Mouse (Mus musculus) midbrain, postnatal 0 days (tissue): Measurements from ENCODE around the gene Cdk10. TPM values are rescaled to one million over a fixed set of nuclear protein-coding genes. Genes with fewer than 3 reads are reported as not detected.

Experiments used
- ATAC-seq: fragments of 200-750 bp; cut with Nextera tagmentation; 2 replicates; pipeline ENCODE4 v1.8.0; 2017; ENCODE audit warnings: moderate number of reproducible peaks, mild to moderate bottlenecking, moderate TSS enrichment, moderate library complexity; ENCODE audit not compliant: low FRiP score
- DNase-seq: peaks from one replicate; pipeline ENCODE4 v3.0.0-alpha.2; 2015; ENCODE audit warnings: low spot score
- H3K27ac ChIP-seq: fragments of 300-500 bp; sonication (generic); 2 replicates; pipeline ENCODE4 v1.5.1; 2014; ENCODE audit warnings: low read depth, mild to moderate bottlenecking, low read length, mixed read lengths
- H3K27me3 ChIP-seq: fragments of 300-500 bp; sonication (generic); 2 replicates; pipeline ENCODE4 v1.6.1; 2014; ENCODE audit warnings: low read length, control low read depth, mixed read lengths; ENCODE audit not compliant: insufficient read depth
- H3K36me3 ChIP-seq: fragments of 300-500 bp; sonication (generic); 2 replicates; pipeline ENCODE4 v1.6.1; 2014; ENCODE audit warnings: low read length, control low read depth, mixed read lengths; ENCODE audit not compliant: insufficient read depth
- H3K4me1 ChIP-seq: fragments of 300-500 bp; sonication (generic); 2 replicates; pipeline ENCODE4 v1.6.1; 2014; ENCODE audit warnings: mild to moderate bottlenecking, control low read depth, antibody characterized with exemption, low read length, mixed read lengths; ENCODE audit not compliant: insufficient read depth
- H3K4me2 ChIP-seq: fragments of 300-500 bp; sonication (generic); 2 replicates; pipeline ENCODE4 v1.6.1; 2014; ENCODE audit warnings: low read depth, mild to moderate bottlenecking, low read length, mixed read lengths; ENCODE audit not compliant: poor library complexity, severe bottlenecking
- H3K4me3 ChIP-seq: fragments of 300-500 bp; sonication (generic); 2 replicates; pipeline ENCODE4 v1.5.1; 2014; ENCODE audit warnings: low read depth, mild to moderate bottlenecking, low read length, moderate library complexity
- H3K9ac ChIP-seq: fragments of 300-500 bp; sonication (generic); replicated peaks from 2 replicates; pipeline ENCODE4 v1.6.1; 2014; ENCODE audit warnings: mild to moderate bottlenecking, low read length, moderate library complexity, mixed read lengths; ENCODE audit not compliant: poor library complexity, severe bottlenecking
- H3K9me3 ChIP-seq: fragments of 300-500 bp; sonication (generic); 2 replicates; pipeline ENCODE4 v1.6.1; 2016; ENCODE audit warnings: low read length, control low read depth
- CTCF ChIP-seq: IDR thresholded peaks from 2 replicates; pipeline ENCODE4 v1.5.1; 2016; ENCODE audit warnings: antibody characterized with exemption, mild to moderate bottlenecking
- WGBS: fragments of 180-500 bp; shearing (Covaris S2); extraction: QIAGEN DNeasy Blood & Tissue Kit; methylation state at CpG from one replicate; pipeline ENCODE4 v1.1.7; 2014; 5-methylcytosine and 5-hydroxymethylcytosine counted together
- polyA plus RNA-seq: library from polyadenylated mRNA; unstranded; fragments of >200 nt; fragmentation: Nextera tagmentation; extraction: Ambion mirVana; gene quantifications from 2 replicates; pipeline ENCODE4 v1.2.1, GENCODE M21; 2015
- total RNA-seq: library from RNA; depleted of rRNA; stranded (reverse); fragments of >200 nt; gene quantifications from 2 replicates; pipeline ENCODE4 v1.2.3, GENCODE M21; 2014; rRNA removed

The Cdk10 gene
- total and polyA plus RNA-seq, 2 experiments from 2014 or later = 57.8 to 70.3 TPM

DNA sequence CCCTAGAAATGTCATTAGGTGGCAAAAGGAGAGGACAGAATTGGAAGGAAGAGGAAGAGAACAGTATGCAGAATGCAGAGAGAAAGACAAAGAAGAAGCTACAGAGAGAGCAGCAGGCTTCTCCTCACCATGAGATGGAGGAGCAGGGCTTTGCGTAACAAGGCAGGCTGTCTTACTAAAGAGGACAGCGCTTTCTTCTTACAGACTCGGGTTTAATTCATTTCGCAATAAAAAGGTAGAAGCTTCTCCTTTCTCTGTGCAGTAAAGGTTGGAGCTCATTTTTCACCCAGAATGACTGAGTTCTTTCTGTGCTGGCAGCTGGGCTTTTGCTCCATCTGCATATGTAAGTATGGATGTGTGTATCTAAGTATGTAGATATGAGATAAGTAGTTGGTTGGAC lies 55.2 kb downstream of the Cdk10 start:
- Histone ChIP-seq H3K9me3 (no peaks in the 10 kb centered on the region), H3K4me3 (no peak overlapping the region), H3K27ac (no peak overlapping the region), H3K36me3 (no peaks in the 10 kb centered on the region), H3K4me2 (no peak overlapping the region), H3K4me1 (no peaks in the 10 kb centered on the region), H3K9ac (no peak overlapping the region), H3K27me3 (no peaks in the 10 kb centered on the region)
- no peak for TF ChIP-seq CTCF
- ATAC-seq = no peak
- 94% methylated on average over 4 of the region's 4 CpGs for WGBS
- DNase-seq = no peak

DNA sequence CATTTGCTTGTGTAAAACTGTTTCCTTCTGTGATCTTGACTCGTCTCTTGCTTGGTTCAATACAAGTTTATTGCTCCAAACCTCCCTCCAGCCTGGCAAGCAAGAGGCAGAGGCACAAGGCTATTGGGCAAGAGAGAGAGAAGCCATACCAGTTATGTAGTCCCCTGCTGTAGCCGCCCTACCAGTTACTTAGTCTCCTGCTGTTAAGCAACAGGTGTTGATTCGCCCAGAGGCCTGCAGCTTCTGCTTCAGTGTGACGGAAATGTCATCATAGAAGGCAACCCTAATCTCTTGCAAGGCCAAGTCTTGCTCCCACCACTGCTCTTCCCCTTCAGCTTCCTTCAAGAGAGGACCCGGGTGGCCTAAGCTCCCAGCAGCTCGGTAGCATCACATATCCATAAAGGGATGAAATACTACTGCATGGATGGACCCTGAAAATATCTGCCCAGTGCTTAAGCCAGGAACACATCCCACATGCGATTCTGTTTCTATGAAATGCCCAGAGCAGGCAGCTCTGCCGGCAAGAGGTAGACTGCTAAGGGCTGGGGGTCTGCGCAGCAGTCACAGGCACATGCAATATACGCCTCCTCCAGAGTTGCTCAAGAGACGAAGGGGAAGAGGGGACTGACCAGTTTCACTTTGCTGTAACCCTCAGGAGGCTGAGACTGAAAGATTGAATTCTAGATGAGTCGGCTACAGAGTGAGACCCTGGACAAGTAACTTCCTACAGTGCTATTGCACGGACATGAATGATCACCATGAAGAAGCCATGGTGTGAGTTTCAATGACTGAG lies 55.9 kb downstream of the Cdk10 start:
- ATAC-seq = no peak
- Histone ChIP-seq H3K9me3 (no peaks in the 10 kb centered on the region), H3K4me1 (no peaks in the 10 kb centered on the region), H3K4me3 (no peak overlapping the region), H3K27me3 (no peaks in the 10 kb centered on the region), H3K9ac (no peak overlapping the region), H3K27ac (no peak overlapping the region), H3K4me2 (no peak overlapping the region), H3K36me3 (no peaks in the 10 kb centered on the region)
- DNase-seq = no peak
- WGBS = 88% methylated on average over 13 of the region's 13 CpGs
- TF ChIP-seq CTCF = no peak

Other genes starting within 250 kb of the Cdk10 start
- 92.5 and 98.3 TPM in 2 replicates for gene Ankrd11, start 182.6 kb upstream of the Cdk10 start, total RNA-seq
- 62.2 and 78.7 TPM in 2 replicates for gene Ankrd11, start 182.6 kb upstream of the Cdk10 start, polyA plus RNA-seq
- gene Spg7, start 161.9 kb upstream of the Cdk10 start, total RNA-seq = 47.2 and 64.3 TPM in 2 replicates
- 50.1 and 51.3 TPM in 2 replicates for gene Spg7, start 161.9 kb upstream of the Cdk10 start, polyA plus RNA-seq
- gene Rpl13, start 122.5 kb upstream of the Cdk10 start, total RNA-seq = 2,117 and 2,785 TPM in 2 replicates
- 801 and 821 TPM in 2 replicates for gene Rpl13, start 122.5 kb upstream of the Cdk10 start, polyA plus RNA-seq
- 29.2 and 33.0 TPM in 2 replicates for gene Cpne7, start 107.5 kb upstream of the Cdk10 start, total RNA-seq
- gene Cpne7, start 107.5 kb upstream of the Cdk10 start, polyA plus RNA-seq = 28.0 and 29.1 TPM in 2 replicates
- gene Sult5a1, start 66.5 kb upstream of the Cdk10 start, total RNA-seq = 0.80 and 2.8 TPM in 2 replicates
- 1.1 and 2.2 TPM in 2 replicates for gene Sult5a1, start 66.5 kb upstream of the Cdk10 start, polyA plus RNA-seq
- 0.38 and 0.60 TPM in 2 replicates for gene Dpep1, start 38.6 kb upstream of the Cdk10 start, total RNA-seq
- 0.11 and 0.33 TPM in 2 replicates for gene Dpep1, start 38.6 kb upstream of the Cdk10 start, polyA plus RNA-seq
- gene Chmp1a, start 12.1 kb upstream of the Cdk10 start, total RNA-seq = 206 and 212 TPM in 2 replicates
- 221 and 236 TPM in 2 replicates for gene Chmp1a, start 12.1 kb upstream of the Cdk10 start, polyA plus RNA-seq
- 4.9 and 7.3 TPM in 2 replicates for gene Spata33, start 12.0 kb upstream of the Cdk10 start, total RNA-seq
- gene Spata33, start 12.0 kb upstream of the Cdk10 start, polyA plus RNA-seq = 9.2 and 9.3 TPM in 2 replicates
- 13.6 and 19.6 TPM in 2 replicates for gene Spata2l, start 11.4 kb downstream of the Cdk10 start, total RNA-seq
- 14.3 and 16.8 TPM in 2 replicates for gene Spata2l, start 11.4 kb downstream of the Cdk10 start, polyA plus RNA-seq
- gene Zfp276, start 29.4 kb downstream of the Cdk10 start, total RNA-seq = 37.9 and 42.1 TPM in 2 replicates
- gene Zfp276, start 29.4 kb downstream of the Cdk10 start, polyA plus RNA-seq = 15.4 and 17.8 TPM in 2 replicates
- gene Vps9d1, start 29.5 kb downstream of the Cdk10 start, total RNA-seq = 77.4 and 88.9 TPM in 2 replicates
- gene Vps9d1, start 29.5 kb downstream of the Cdk10 start, polyA plus RNA-seq = 66.1 and 70.7 TPM in 2 replicates
- gene Fanca, start 93.7 kb downstream of the Cdk10 start, total RNA-seq = 4.2 and 17.6 TPM in 2 replicates
- 3.0 and 3.3 TPM in 2 replicates for gene Fanca, start 93.7 kb downstream of the Cdk10 start, polyA plus RNA-seq
- gene Spire2, start 107.9 kb downstream of the Cdk10 start, total RNA-seq = 35.7 and 44.1 TPM in 2 replicates
- 28.0 and 28.2 TPM in 2 replicates for gene Spire2, start 107.9 kb downstream of the Cdk10 start, polyA plus RNA-seq
- 538 and 541 TPM in 2 replicates for gene Tcf25, start 148.9 kb downstream of the Cdk10 start, total RNA-seq
- 413 and 416 TPM in 2 replicates for gene Tcf25, start 148.9 kb downstream of the Cdk10 start, polyA plus RNA-seq
- 0.22 TPM in 1 of 2 replicates, not detected in the other for gene Mc1r, start 182.3 kb downstream of the Cdk10 start, total RNA-seq
- gene Mc1r, start 182.3 kb downstream of the Cdk10 start, polyA plus RNA-seq = 0.09 TPM in 1 of 2 replicates, not detected in the other
- 3,827 and 3,963 TPM in 2 replicates for gene Tubb3, start 186.6 kb downstream of the Cdk10 start, total RNA-seq
- 1,921 and 2,058 TPM in 2 replicates for gene Tubb3, start 186.6 kb downstream of the Cdk10 start, polyA plus RNA-seq
- gene Def8, start 198.7 kb downstream of the Cdk10 start, total RNA-seq = 47.6 and 49.4 TPM in 2 replicates
- gene Def8, start 198.7 kb downstream of the Cdk10 start, polyA plus RNA-seq = 36.4 and 39.4 TPM in 2 replicates